Mouse (Mus musculus) B cell, adult 62 days (primary cell): ENCODE data around the gene Ppp1r3d. TPM values are rescaled to one million over a fixed set of nuclear protein-coding genes. Genes with fewer than 3 reads are reported as not detected.

Experiments
- total RNA-seq: library from RNA; stranded (reverse); gene quantifications from 4 replicates; pipeline ENCODE4 v1.2.4, GENCODE M21; 2023

Gene Ppp1r3d
- 0.24 TPM in 1 of 4 replicates, not detected in the others for total RNA-seq

GRCm38 (mm10) chr2:178414261-178415149, at the start of gene Ppp1r3d, which contains the start of gene Fam217b:
Gene Ppp1r3d (minus strand): TSS chr2:178414472.
Gene Fam217b (plus strand): TSS chr2:178414524.

GRCm38 (mm10) chr2:178430231-178430630, 16.0 kb upstream of the Ppp1r3d start, which contains the start of gene Cdh26:
Gene Cdh26 (plus strand): TSS chr2:178430531.

GRCm38 (mm10) chr2:178407053-178407815, 7.0 kb downstream of the Ppp1r3d start, which contains the start of gene Sycp2:
Gene Sycp2 (minus strand): TSS chr2:178407685.

Other genes starting within 250 kb of the Ppp1r3d start
- not detected in 4 replicates for gene Sycp2, start 6.8 kb downstream of the Ppp1r3d start, total RNA-seq
- not detected in 4 replicates for gene Fam217b, start 52 bp upstream of the Ppp1r3d start, total RNA-seq
- gene Cdh26, start 16.1 kb upstream of the Ppp1r3d start, total RNA-seq, result not detected in 4 replicates